Mouse (Mus musculus): ENCODE measurements at regions not wholly inside any gene's neighbourhood (a gene's known extent, or its start where the extent isn't known, plus 50 kb on each side); places are given as distances from the start of the nearest gene placed in this dataset.

DNA sequence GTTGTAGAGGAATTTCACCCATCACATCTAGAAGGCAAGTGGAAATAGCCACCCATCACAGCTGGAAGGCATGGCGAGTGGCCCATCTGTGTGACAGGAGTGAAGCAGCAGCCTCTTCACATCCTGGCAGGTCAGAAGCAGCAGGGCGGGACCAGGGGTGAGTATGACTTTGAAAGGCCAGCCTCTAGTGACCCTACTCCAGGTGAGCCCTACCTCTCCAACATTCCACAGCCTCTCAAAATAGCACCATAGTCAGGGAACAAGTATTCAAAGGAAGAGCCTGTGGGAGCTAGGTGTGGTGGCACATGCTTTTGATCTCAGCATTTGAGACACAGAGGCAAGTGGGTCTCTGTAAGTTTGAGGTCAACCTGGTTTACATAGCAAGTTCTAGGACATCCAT lies 284.9 kb downstream of the Hhipl2 start:
- intact Hi-C loops (cut with DNase I): no loop called here

- intact Hi-C loops (cut with DNase I): no loop called here
Measured at GRCm38 (mm10) chr1:183712895-183713294, 294.9 kb downstream of the Hhipl2 start.

- intact Hi-C loops (cut with DNase I): no loop called here
Measured at GRCm38 (mm10) chr1:183717060-183717459, 296.0 kb upstream of the Dusp10 start.

- intact Hi-C loops (cut with DNase I): no loop called here
Measured at GRCm38 (mm10) chr1:183749126-183749525, 264.0 kb upstream of the Dusp10 start.

GRCm38 (mm10) chr1:183754500-183754899 lies 258.6 kb upstream of the Dusp10 start:
- intact Hi-C loops (cut with DNase I): no loop called here

DNA sequence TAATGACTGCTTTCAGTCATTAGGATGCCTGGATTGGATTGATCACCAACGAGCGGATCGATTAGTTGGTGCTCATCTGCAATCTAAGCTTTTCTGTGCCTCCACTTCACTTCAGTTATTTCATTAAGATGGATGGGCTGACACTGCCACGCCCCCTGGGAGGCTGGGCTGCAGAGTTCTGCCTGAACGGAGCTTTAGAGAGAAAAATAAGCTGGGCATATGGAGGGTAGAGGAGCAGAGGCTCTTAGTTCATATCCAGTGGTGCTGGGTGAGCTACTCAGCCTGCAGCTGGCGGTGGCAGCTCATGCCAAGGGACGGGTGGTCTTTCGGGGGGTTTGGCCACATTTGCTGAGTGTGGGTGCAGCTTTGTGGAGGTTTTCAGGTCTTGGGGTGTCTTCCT lies 256.4 kb upstream of the Dusp10 start:
- intact Hi-C loops (cut with DNase I): no loop called here

DNA sequence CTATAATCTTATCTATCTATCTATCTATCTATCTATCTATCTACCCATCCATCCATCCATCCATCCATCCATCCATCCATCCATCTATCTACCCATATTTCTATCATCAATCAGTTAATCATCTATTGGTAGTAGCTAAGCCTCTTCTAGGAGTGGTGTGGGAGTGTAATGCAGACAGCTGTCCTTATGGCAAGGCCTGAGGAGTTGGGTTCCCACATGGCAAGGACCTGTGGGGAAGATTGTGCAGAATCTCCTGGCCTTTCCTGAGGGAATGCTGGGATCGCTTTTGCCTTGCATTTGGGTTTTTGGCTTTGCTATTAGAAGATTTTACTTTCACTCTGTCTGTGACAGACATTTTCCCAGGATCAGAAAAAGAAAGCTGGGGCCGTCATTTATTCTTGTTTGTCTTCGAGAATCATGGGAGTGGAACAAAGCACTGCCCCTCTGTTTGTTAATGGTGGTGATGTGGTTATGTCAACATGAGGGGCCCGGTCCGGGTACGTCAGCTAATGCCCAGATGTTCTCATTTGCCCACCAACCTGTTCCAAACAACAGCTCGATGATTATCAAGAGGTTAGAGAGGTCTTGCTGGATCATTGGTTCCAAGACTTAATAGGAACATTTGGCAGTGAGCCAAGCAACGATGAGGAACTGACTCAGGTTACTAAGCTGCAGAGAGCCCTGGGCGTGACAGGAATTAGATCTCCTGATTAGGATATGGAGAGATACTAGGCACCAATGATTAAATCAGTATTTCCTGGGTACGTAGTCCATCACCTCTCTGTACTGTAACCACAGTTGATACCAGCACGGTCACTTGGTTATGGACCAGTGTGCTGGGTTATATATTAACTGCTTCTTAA lies 249.0 kb upstream of the Dusp10 start:
- intact Hi-C loops (cut with DNase I): no loop called here

DNA sequence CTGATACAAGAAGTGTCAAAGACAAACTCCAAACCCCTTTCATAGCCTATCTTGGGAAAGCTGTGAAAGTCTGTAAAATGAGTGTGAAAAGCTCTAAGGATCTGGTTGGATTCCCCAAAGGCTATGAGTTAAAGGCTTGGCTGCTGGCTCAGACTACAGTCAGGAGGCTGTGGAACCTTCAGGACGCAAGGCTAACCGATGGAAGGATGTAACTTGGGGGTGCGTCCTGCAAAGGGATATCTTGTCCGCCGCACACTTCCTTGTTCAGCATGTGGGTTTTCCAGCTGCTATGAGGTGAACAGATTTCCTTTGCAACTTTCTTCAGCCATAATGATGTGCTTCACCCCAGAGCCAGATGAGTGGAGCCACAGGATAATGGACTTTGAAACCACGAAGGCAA lies 240.3 kb upstream of the Dusp10 start:
- intact Hi-C loops (cut with DNase I): no loop called here

GRCm38 (mm10) chr1:183780180-183780579 lies 232.9 kb upstream of the Dusp10 start:
- intact Hi-C loops (cut with DNase I): no loop called here

GRCm38 (mm10) chr1:183780779-183781178 lies 232.3 kb upstream of the Dusp10 start:
- intact Hi-C loops (cut with DNase I): no loop called here

- intact Hi-C loops (cut with DNase I): no loop called here
Measured at GRCm38 (mm10) chr1:183783440-183784130, 229.5 kb upstream of the Dusp10 start.

DNA sequence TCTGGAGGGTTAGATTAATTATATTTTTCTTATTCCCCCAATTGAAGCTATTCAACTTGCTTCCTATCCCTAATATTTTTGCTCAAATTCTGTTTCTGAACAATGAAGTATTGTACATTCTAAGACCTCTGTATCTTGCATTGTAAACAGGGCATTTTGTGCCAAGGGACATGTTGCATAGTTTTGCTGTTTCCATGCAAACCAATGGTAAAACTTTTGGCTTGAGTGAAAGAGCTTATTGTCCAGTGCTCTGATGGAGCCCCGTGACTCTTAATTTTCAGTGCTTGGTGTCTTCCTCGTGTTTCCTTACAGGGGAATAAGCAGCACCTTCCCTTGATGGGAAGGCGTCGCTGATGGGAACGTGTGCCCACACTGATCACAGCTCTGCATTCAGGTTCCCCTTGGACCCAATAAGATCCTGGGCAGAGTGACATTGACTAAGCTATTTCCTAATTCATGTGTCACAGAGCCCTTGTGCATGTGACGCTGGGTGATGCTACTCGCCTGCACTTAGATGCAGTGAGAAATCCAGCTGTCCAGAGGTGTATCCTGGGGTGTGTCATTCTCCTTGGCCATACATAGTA lies 220.8 kb upstream of the Dusp10 start:
- intact Hi-C loops (cut with DNase I): no loop called here

DNA sequence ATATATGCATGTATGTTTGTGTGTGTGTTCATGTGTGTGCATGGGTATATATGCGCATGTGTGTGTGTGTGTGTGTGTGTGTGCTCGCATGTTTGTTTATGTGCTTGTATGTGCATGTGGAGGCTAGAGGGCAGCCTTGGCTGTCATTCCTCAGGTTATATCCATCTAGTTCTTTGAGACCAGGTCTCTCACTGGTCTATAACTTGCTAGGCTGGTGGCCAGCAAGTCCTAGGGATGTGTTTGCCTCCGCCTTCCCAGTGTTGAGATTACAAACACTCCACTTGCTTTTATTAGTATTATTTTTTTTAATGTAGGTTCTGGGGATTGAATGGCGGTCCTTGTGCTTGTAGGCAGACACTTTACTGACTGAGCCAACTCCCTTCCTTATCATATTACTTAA lies 219.8 kb upstream of the Dusp10 start:
- intact Hi-C loops (cut with DNase I): no loop called here

GRCm38 (mm10) chr1:183793913-183794445 lies 219.1 kb upstream of the Dusp10 start:
- intact Hi-C loops (cut with DNase I): no loop called here

DNA sequence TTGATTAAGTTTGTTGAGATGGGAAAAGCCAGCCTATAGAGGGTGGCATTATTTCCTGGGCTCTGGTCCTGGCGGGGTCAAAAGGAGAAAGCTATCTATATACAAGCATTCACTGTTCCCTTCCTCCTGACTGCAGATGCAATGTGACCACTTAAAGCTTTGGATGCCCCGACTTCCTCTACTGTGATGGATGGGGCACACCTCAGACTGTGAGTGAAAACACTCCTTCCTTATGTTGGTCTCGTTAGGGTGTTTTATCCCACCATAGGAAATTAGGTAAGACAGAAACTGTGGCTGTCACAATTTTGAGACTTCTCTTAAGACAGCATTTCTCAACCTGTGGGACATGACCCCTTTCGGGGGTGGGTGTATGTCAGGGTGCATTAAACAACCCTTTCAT lies 210.8 kb upstream of the Dusp10 start:
- intact Hi-C loops (cut with DNase I): no loop called here

GRCm38 (mm10) chr1:183803357-183803756 lies 209.7 kb upstream of the Dusp10 start:
- intact Hi-C loops (cut with DNase I): no loop called here

DNA sequence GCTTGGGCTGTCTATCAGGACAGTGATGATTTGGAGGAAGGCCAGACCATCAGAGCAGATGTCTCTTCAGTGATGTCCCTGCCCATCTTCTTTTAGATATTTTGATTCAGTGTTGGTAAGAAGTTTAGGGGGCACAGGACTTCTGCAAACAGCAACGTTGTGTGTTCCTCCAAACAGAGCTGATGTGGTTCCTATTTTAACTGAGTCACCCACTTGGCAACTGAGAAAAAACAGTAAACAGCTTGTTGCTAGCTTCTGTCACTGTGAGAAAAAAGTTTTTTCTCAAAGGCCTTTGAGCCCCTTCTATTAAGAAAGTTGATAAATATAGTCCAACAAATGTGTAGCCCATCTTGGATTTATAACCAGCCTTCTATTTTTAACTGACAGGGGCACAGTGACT lies 209.3 kb upstream of the Dusp10 start:
- intact Hi-C loops (cut with DNase I): no loop called here

- intact Hi-C loops (cut with DNase I): no loop called here
Measured at GRCm38 (mm10) chr1:183804295-183804694, 208.8 kb upstream of the Dusp10 start.

- intact Hi-C loops (cut with DNase I): no loop called here
Measured at GRCm38 (mm10) chr1:183806864-183807730, 206.0 kb upstream of the Dusp10 start.

DNA sequence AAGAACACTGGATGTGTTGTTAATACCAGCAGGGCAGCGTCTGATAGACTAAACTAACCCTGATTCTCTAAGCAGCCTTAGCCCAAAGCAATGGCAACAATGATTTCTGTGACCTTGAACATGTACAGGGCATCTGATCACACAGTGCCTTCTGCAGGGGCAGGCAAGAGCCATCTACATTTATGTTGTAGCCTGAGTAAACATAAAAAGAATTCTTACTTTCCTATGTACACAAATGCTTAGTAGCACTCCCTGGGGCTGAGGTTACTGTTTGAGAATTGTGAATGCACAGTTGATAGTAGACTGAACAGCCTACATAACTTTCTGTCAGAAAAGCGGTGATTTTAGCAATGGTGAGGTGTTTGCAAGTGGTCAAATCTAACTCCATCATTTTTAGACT lies 204.9 kb upstream of the Dusp10 start:
- intact Hi-C loops (cut with DNase I): no loop called here

GRCm38 (mm10) chr1:183820555-183820954 lies 192.5 kb upstream of the Dusp10 start:
- intact Hi-C loops (cut with DNase I): no loop called here

All from adrenal gland (tissue).